Mouse (Mus musculus) adrenal gland, postnatal 10 days (tissue): ENCODE measurements around the gene Dnajc2. TPM values are rescaled to one million over a fixed set of nuclear protein-coding genes. Genes with fewer than 3 reads are reported as not detected.
A peak's percentile ranks its signal among the peaks of the same experiment; 100 is the strongest.

Experiments used
- DNase-seq: peaks from one replicate; pipeline ENCODE4 v3.0.0; 2021; ENCODE audit warnings: mixed read lengths
- long read RNA-seq, 2 experiments: library from polyadenylated mRNA; stranded (forward); transcript quantifications; one replicate each; pipeline ENCODE4 v2.0.0; 2021
- total RNA-seq, 2 experiments: library from RNA; stranded (reverse); gene quantifications; 2 replicates each; pipeline ENCODE4 v1.2.3; 2021

Dnajc2 gene
- 10 to 100 TPM; 26.5 to 28.8 TPM for total RNA-seq
- long read RNA-seq, experiment 1, transcript Dnajc2-201 (17 exons, 2,133 nt), result major isoform, 29 of 42 reads
- long read RNA-seq, experiment 1, partial matches to known transcripts, result 9 of 42 reads
- long read RNA-seq, experiment 1, other reads (novel, unspliced or antisense), result 0 of 42 reads
- long read RNA-seq, experiment 2, transcript Dnajc2-201 (17 exons, 2,133 nt), result major isoform, 15 of 17 reads
- long read RNA-seq, experiment 2, partial matches to known transcripts, result 1 of 17 reads
- long read RNA-seq, experiment 2, other reads (novel, unspliced or antisense), result 1 of 17 reads

GRCm38 (mm10) chr5:21785053-21785452 lies at the start of gene Dnajc2, which contains the start of gene Psmc2:
Gene Dnajc2 (minus strand): TSS chr5:21785251.
Gene Psmc2 (plus strand): TSS chr5:21785283.
- peak; percentile 94 for DNase-seq

GRCm38 (mm10) chr5:21831761-21832160 lies 46.7 kb upstream of the Dnajc2 start:
- no peak for DNase-seq

GRCm38 (mm10) chr5:21828855-21829254 lies 43.8 kb upstream of the Dnajc2 start:
- no peak for DNase-seq

DNA sequence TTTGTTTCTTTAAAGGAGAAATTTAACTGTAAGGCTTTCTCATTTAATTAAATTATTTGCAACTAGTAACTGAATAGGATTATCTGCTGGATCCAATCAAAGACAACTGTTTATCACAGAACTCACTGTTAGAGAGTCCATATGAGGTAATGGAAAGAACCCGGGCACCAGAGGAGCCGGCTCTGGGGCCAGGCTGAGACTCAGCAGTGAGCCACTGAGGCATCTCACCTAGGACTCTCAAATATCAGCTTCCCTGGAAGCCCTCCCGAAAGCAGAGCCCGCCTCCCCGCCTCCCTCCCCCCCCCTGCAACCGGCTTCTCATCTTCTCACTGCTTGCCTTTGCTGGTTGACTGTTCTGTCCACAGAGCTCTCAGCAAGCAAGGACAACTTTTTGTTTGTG lies 42.6 kb upstream of the Dnajc2 start:
- no peak for DNase-seq

- DNase-seq, result no peak
These were observed 41.3 kb upstream of the Dnajc2 start for GRCm38 (mm10) chr5:21826370-21826769.

DNA sequence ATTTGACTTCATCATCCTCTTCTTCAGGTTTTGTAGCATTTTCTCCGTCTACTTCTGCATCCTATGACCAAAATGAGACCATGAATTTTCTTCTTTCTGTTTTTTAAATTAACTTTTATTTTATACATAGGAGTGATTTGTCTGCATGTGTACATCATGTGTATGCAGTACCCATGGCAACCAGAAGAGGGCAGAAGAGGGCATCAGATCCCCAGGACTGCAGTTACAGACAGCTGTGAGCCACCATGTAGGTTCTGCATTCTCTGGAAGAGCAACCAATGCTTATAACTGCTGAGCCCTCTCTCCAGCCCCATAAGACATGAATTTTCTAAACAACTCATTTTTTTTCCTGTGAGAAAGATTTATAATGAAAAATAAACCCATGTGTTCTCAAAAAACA lies 28.9 kb upstream of the Dnajc2 start:
- DNase-seq, result peak; percentile 63

GRCm38 (mm10) chr5:21810924-21811323 lies 25.9 kb upstream of the Dnajc2 start:
- DNase-seq, result no peak

GRCm38 (mm10) chr5:21804837-21805236 lies 19.8 kb upstream of the Dnajc2 start:
- DNase-seq, result no peak

GRCm38 (mm10) chr5:21803691-21804188 lies 18.7 kb upstream of the Dnajc2 start:
- no peak for DNase-seq

DNA sequence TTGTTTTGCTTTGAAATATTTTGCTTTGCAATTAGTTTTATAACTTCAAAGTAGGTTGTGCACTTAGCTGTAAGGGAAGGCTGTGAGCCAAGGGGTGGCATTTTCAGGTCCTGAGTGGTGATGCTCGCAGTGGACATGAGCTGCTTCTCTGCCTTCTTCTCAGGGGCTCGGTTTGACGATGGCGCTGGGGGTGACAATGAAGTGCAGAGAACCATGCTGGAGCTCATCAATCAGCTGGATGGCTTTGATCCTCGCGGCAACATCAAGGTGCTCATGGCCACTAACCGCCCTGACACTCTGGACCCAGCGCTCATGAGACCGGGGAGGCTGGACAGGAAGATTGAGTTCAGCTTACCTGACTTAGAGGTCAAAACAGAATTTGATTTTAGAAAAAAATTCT lies 17.9 kb upstream of the Dnajc2 start:
- DNase-seq, result no peak

DNA sequence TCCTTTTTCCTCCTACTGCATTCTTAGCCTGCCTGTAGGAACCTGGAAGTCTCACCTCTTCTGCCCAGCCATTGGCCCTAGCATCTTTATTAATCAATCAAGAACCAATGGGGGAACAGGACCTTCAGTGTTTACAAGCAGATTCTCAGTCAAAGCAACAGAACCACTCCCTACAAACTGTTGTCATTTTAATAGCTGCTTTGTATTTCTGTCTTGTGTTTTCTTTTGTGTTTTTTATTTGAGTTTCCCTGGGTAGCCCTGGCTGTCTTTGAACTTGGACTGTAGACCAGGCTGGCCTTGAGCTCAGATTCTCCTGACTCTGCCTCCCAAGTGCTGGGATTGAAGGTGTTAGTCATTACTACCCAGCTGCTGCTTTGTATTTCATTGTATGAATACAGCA lies 7.1 kb upstream of the Dnajc2 start:
- no peak for DNase-seq

GRCm38 (mm10) chr5:21789061-21789460 lies 4.0 kb upstream of the Dnajc2 start:
- DNase-seq, result no peak

- DNase-seq, result no peak
These were observed 2.4 kb upstream of the Dnajc2 start for GRCm38 (mm10) chr5:21787186-21788105.

- peak; percentile 96 for DNase-seq
These were observed 1.5 kb upstream of the Dnajc2 start for GRCm38 (mm10) chr5:21786258-21787185.

DNA sequence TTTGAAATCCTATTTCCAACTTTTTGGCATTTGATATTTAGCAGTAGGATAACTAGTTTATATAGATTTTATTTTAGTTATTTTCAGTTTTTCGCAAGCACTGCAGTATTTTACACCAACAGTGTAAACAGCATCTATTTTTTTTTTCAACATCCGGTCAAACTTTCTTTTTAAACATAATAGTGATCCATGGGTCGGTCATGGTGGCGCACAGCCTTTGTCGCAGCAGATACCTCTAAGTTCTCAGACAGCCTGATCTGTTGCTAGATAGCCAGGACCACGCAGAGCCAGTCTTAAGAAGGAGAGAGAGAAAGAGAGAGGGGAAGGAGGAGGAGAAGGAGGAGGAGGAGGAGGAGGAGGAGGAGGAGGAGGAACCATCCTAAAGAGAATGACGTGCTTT lies 725 bp upstream of the Dnajc2 start:
- no peak for DNase-seq

- DNase-seq, result peak; percentile 38
These were observed 644 bp downstream of the Dnajc2 start for GRCm38 (mm10) chr5:21784161-21785052.

GRCm38 (mm10) chr5:21776491-21776890 lies 8.6 kb downstream of the Dnajc2 start:
- DNase-seq, result no peak

GRCm38 (mm10) chr5:21769841-21770240 lies 15.2 kb downstream of the Dnajc2 start:
- no peak for DNase-seq

- DNase-seq, result no peak
These were observed 16.5 kb downstream of the Dnajc2 start for GRCm38 (mm10) chr5:21768506-21768905.

DNA sequence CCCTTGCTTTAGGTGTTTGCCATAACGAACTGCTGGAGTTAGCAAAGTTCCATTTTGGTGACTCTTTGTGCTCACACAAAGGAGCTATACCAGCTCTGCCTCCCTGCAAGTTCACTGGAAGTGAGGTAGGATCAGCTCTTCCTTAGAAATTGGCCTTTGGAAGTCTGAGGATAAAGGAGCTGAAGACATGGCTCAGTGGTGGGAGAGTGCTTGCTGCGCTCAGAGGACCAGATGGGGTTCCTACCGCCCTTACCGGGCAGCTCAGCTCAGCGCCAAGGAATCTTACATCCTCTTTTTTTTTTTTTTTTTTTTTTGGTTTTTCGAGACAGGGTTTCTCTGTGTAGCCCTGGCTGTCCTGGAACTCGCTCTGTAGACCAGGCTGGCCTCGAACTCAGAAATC lies 39.1 kb downstream of the Dnajc2 start:
- no peak for DNase-seq

DNA sequence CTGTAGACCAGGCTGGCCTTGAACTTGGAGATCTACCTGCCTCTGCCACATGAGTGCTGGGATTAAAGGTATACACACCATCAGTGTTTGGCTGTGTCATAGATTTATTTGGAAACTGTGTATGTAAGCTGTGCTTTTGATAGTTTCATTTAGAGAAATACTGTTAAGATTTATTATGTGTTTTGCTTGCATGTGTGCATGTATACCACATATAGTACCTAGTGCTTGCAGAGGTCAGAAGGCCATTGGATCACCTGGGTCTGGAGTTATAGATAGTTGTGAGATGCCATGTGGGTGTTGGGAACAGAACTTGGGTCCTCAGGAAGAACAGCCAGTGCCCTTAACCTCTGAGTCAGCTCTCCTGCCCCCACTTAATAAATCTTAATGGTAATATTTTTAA lies 40.4 kb downstream of the Dnajc2 start:
- no peak for DNase-seq
